Mouse (Mus musculus) erythroid progenitor cell, adult 5-6 weeks (primary cell): ENCODE measurements around the gene Zswim5. TPM values are rescaled to one million over a fixed set of nuclear protein-coding genes. Genes with fewer than 3 reads are reported as not detected.

ENCODE experiments used
- ATAC-seq: replicated peaks from 2 replicates; pipeline ENCODE4 v1.8.0; 2016; ENCODE audit warnings: moderate number of reproducible peaks, mild to moderate bottlenecking, moderate TSS enrichment, inconsistent platforms; ENCODE audit not compliant: poor library complexity, low FRiP score, severe bottlenecking
- total RNA-seq, 2 experiments: library from RNA; stranded (forward) in 1 of 2; stranded (reverse) in 1 of 2; fragments of 150-400 nt in 1 of 2; fragments of 186-747, 209-891 nt in 1 of 2; gene quantifications; 2 replicates each; pipeline versions ENCODE4 v1.2.3 to v1.2.4; 2015 to 2017; ENCODE audit warnings: low replicate concordance in 2 of 2

Gene Zswim5
- total RNA-seq, 2 experiments from 2014 or later, result not detected

DNA sequence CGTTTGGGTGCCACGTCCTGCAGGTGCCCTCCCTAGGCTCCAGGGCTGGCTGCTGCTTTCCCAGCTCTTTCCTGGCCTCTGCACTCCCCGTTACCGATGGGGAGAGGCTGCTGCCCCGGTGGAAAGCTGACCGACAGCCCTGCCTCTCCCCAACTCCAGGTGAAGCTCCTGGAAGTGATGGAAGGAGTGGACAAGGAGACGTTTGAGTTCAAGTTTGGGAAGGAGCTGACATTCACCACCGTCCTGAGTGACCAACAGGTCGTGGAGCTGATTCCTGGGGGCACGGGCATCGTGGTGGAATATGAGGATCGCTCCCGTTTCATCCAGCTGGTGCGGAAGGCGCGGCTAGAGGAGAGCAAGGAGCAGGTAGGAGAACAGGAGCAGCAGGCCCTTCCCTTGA is 124.8 kb downstream of the Zswim5 start:
- ATAC-seq, result no peak

DNA sequence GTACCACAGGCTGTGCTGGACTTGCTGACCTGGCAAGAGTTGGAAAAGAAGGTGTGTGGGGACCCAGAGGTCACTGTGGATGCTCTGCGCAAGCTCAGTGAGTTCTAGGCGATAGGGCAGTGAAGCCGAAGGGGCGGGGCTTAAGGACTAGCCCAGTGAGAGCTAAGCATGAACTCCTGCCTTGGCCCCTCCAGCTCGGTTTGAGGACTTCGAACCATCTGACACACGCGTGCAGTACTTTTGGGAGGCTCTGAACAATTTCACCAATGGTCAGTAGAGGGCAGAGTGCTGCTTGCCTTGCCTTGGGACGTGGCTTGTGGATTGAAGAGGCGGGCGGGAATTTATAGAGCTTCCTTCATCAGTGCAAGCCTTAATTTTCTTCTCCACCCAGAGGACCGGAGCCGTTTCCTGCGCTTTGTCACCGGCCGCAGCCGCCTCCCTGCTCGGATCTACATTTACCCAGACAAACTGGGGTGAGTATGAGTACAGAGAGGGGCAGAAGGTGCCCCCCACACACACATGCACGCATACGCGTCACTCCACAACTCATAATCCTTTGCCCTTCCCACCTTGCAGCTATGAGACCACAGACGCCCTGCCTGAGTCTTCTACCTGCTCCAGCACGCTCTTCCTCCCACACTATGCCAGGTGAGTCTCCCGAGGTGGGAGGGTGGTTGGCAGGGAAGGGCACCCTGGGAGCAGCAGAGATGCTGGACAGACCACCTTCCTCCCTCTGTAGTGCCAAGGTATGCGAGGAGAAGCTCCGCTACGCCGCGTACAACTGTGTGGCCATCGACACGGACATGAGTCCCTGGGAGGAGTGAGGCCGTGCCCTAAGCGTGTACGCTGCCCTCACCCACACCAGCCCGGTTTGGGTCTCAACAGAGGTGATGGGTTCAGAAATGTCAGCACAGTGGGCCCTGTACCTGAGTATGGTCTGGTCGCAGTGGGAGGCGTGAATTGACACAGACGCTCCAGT is 125.7 kb downstream of the Zswim5 start:
- peak; percentile 76 for ATAC-seq

GRCm38 (mm10) chr4:117004649-117005048 is 127.5 kb downstream of the Zswim5 start:
- ATAC-seq, result no peak

GRCm38 (mm10) chr4:117005611-117006400 is 128.6 kb downstream of the Zswim5 start:
- no peak for ATAC-seq

DNA sequence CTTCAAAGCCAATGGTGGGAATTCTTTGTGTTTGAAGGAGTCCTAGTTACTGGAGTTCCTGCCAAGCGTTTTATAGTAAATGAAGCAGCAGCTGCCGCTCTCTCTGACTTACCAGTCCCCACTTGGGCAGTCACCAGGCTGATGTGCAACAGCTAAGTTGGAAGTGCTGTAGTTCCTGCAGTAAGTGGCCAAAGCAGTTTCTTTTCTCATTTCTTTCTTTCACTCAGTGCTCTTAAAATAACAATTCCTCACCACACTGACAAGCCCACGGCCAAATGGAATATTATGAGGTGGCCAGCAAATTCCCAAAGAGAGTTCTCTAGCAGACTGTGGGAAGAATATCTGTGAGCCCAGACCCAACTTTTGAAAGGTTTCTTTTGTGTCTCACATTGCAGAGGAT is 129.9 kb downstream of the Zswim5 start:
- no peak for ATAC-seq

- ATAC-seq, result no peak
Measured at GRCm38 (mm10) chr4:117010231-117010630, 133.1 kb downstream of the Zswim5 start.

DNA sequence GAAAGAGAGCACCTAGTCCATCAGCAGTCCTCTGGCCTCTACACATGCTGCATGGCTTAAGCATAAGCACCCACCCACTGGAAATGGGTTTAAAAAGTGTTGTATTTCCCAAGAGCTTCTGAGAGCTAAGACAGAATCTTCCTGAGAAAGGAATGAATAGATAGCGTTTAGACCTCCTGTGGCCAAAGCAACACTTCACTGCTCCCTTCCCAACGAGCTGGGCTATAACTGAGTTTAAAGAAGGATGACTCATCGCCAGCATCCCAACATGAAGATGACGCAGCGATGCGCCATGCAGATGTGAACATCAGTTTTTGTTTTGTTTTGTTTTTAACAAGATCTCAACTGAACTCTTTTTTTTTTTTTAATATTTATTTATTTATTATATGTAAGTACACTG is 136.4 kb downstream of the Zswim5 start:
- ATAC-seq, result no peak

DNA sequence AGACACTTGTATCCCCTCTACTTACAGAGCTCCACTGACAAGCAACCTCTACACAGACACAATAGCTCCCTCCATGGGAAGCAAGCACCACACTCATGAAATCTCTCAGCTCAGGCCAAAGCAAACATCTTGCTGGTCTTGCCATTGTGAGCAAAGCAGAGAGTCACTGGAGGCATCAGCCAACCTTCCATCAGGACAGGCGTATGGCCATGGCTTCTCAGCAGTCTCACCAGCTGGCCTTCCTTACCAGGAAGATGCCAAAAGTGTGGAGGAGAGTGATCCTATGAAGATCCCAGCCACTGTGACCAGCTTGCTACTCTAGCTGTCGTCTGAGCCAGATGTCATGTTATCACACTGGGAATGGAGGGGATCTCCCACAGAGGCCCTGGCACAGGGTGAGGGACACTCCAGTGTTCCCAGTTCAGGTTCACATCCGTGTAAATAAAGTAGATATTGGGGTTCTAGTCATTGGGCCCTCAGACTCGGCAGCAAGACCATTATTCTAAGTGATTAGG is 137.8 kb downstream of the Zswim5 start:
- no peak for ATAC-seq

- no peak for ATAC-seq
Measured at GRCm38 (mm10) chr4:117017738-117018137, 140.6 kb downstream of the Zswim5 start.

DNA sequence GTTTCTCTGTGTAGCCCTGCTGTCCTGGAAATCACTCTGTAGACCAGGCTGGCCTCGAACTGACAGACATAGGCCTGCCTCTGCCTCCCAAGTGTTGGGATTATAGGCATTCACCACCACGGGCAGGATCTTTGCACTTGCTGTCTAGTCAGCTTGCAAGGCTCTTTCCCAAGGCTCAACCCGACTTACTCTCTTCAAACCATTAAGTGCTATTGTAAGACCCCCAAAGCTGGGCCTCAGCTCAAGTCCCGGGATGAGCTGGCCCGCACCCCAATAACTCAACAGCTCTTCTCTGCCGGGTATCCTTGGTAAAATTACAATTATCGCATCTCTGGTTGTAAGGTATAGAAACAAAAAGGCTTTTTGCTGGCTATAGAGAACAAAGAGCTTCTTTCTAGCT is 141.2 kb downstream of the Zswim5 start:
- no peak for ATAC-seq

- ATAC-seq, result peak; percentile 99
Measured at GRCm38 (mm10) chr4:117019206-117020134, 142.3 kb downstream of the Zswim5 start, which contains the start of gene Eif2b3. TSS of gene Eif2b3 (plus strand) at chr4:117019402.

DNA sequence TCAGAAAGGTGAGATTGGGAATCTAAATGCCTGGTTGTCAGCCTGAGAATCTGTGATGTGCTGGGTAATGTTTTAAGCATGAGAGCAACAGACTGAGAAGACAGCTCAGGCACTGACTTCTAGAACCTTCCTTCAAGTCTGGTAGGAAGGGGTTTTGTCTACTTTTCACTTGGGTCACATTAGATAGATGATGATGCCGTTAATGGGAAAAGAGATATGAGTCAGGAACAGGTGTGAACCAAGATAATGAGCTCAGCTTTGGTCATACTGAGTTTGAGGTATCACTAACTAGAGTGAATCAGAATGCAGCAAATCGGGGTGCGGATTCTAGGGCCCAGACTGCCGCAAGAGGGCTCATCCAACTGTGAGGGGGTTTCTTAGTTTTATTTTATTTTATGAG is 146.3 kb downstream of the Zswim5 start:
- no peak for ATAC-seq

- ATAC-seq, result peak; percentile 48; the same call in 1 of the 2 replicates
Measured at GRCm38 (mm10) chr4:117031105-117031504, 153.9 kb downstream of the Zswim5 start.

Other genes starting within 250 kb of the Zswim5 start
- 75.5 and 103 TPM in 2 replicates for gene Nasp, start 249.4 kb upstream of the Zswim5 start, total RNA-seq (2015; ENCODE audit: low replicate concordance)
- gene Nasp, start 249.4 kb upstream of the Zswim5 start, total RNA-seq (2017; ENCODE audit: low replicate concordance), result 126 and 154 TPM in 2 replicates
- 130 and 134 TPM in 2 replicates for gene Akr1a1, start 225.7 kb upstream of the Zswim5 start, total RNA-seq (2015; ENCODE audit: low replicate concordance)
- 99.1 and 124 TPM in 2 replicates for gene Akr1a1, start 225.7 kb upstream of the Zswim5 start, total RNA-seq (2017; ENCODE audit: low replicate concordance)
- gene Prdx1, start 191.8 kb upstream of the Zswim5 start, total RNA-seq (2015; ENCODE audit: low replicate concordance), result 99.3 and 104 TPM in 2 replicates
- gene Prdx1, start 191.8 kb upstream of the Zswim5 start, total RNA-seq (2017; ENCODE audit: low replicate concordance), result 39.4 and 52.6 TPM in 2 replicates
- gene Mmachc, start 169.0 kb upstream of the Zswim5 start, total RNA-seq (2015; ENCODE audit: low replicate concordance), result 2.9 and 12.6 TPM in 2 replicates
- gene Mmachc, start 169.0 kb upstream of the Zswim5 start, total RNA-seq (2017; ENCODE audit: low replicate concordance), result 1.5 and 3.6 TPM in 2 replicates
- gene Ccdc163, start 168.9 kb upstream of the Zswim5 start, total RNA-seq (2015; ENCODE audit: low replicate concordance), result 61.2 and 127 TPM in 2 replicates
- gene Ccdc163, start 168.9 kb upstream of the Zswim5 start, total RNA-seq (2017; ENCODE audit: low replicate concordance), result 11.7 and 21.4 TPM in 2 replicates
- 5.0 and 17.2 TPM in 2 replicates for gene Tesk2, start 156.4 kb upstream of the Zswim5 start, total RNA-seq (2015; ENCODE audit: low replicate concordance)
- gene Tesk2, start 156.4 kb upstream of the Zswim5 start, total RNA-seq (2017; ENCODE audit: low replicate concordance), result 2.8 and 3.6 TPM in 2 replicates
- gene Toe1, start 69.7 kb upstream of the Zswim5 start, total RNA-seq (2015; ENCODE audit: low replicate concordance), result 4.6 and 6.8 TPM in 2 replicates
- 4.1 and 27.0 TPM in 2 replicates for gene Toe1, start 69.7 kb upstream of the Zswim5 start, total RNA-seq (2017; ENCODE audit: low replicate concordance)
- gene Mutyh, start 69.7 kb upstream of the Zswim5 start, total RNA-seq (2015; ENCODE audit: low replicate concordance), result 0.84 and 9.4 TPM in 2 replicates
- 1.2 TPM in 1 of 2 replicates, not detected in the other for gene Mutyh, start 69.7 kb upstream of the Zswim5 start, total RNA-seq (2017; ENCODE audit: low replicate concordance)
- gene Hpdl, start 55.7 kb upstream of the Zswim5 start, total RNA-seq (2015; ENCODE audit: low replicate concordance), result not detected in 2 replicates
- gene Hpdl, start 55.7 kb upstream of the Zswim5 start, total RNA-seq (2017; ENCODE audit: low replicate concordance), result not detected in 2 replicates
- gene Urod, start 117.0 kb downstream of the Zswim5 start, total RNA-seq (2015; ENCODE audit: low replicate concordance), result 568 and 832 TPM in 2 replicates
- gene Urod, start 117.0 kb downstream of the Zswim5 start, total RNA-seq (2017; ENCODE audit: low replicate concordance), result 532 and 823 TPM in 2 replicates
- gene Hectd3, start 117.9 kb downstream of the Zswim5 start, total RNA-seq (2015; ENCODE audit: low replicate concordance), result 9.0 and 9.2 TPM in 2 replicates
- 20.5 and 23.7 TPM in 2 replicates for gene Hectd3, start 117.9 kb downstream of the Zswim5 start, total RNA-seq (2017; ENCODE audit: low replicate concordance)
- gene Eif2b3, start 142.0 kb downstream of the Zswim5 start, total RNA-seq (2015; ENCODE audit: low replicate concordance), result 5.0 and 7.9 TPM in 2 replicates
- gene Eif2b3, start 142.0 kb downstream of the Zswim5 start, total RNA-seq (2017; ENCODE audit: low replicate concordance), result 7.8 and 9.6 TPM in 2 replicates
- gene Ptch2, start 218.7 kb downstream of the Zswim5 start, total RNA-seq (2015; ENCODE audit: low replicate concordance), result not detected in 2 replicates
- 0.30 TPM in 1 of 2 replicates, not detected in the other for gene Ptch2, start 218.7 kb downstream of the Zswim5 start, total RNA-seq (2017; ENCODE audit: low replicate concordance)
- gene Btbd19, start 248.3 kb downstream of the Zswim5 start, total RNA-seq (2015; ENCODE audit: low replicate concordance), result not detected in 2 replicates
- 1.2 and 5.1 TPM in 2 replicates for gene Btbd19, start 248.3 kb downstream of the Zswim5 start, total RNA-seq (2017; ENCODE audit: low replicate concordance)
- not detected in 2 replicates for gene Tctex1d4, start 249.4 kb downstream of the Zswim5 start, total RNA-seq (2015; ENCODE audit: low replicate concordance)
- gene Tctex1d4, start 249.4 kb downstream of the Zswim5 start, total RNA-seq (2017; ENCODE audit: low replicate concordance), result not detected in 2 replicates